Mouse (Mus musculus): ENCODE measurements at regions not wholly inside any gene's neighbourhood (a gene's known extent, or its start where the extent isn't known, plus 50 kb on each side); places are given as distances from the start of the nearest gene placed in this dataset.

DNA sequence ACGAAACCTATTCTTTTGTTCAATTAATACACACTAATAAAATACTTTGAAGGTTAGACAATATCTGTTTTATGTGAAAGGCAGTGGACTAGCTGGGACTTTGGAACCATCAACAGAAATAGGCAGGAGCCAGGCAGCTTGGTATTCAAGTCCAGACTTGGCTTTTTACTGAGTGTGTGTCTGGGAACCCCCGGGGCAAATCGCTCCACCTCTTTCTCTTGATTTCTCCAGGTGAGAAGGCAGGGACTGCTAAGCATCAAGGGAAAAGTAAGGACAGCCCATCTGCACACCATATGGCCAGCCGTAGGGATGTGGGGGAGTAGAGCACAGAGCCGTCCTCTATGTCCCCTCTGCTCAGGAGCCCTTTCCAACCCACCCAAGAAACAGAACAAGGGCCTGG lies 186.5 kb downstream of the Snx10 start:
- no peak for TF ChIP-seq MYOG (IDR thresholded peaks at IDR 0.05; ENCODE audit: control insufficient read depth in 1 of 3, insufficient read depth in 1 of 3, insufficient read length in 2 of 3, low read depth in 2 of 3)
- no peak for TF ChIP-seq POLR2A (IDR thresholded peaks at IDR 0.05; ENCODE audit: insufficient read length, low read depth)
- no peak for TF ChIP-seq E2F4 (IDR thresholded peaks at IDR 0.05; ENCODE audit: insufficient read depth)
- no peak for TF ChIP-seq POLR2AphosphoS2 (IDR thresholded peaks at IDR 0.05; ENCODE audit: insufficient read length, low read depth)
- TF ChIP-seq REST (IDR thresholded peaks at IDR 0.05; ENCODE audit: insufficient read depth, insufficient read length): no peak
- no peak for TF ChIP-seq MAX (IDR thresholded peaks at IDR 0.05; ENCODE audit: low read depth)

Measured in myocyte (in vitro differentiated cells).